Mouse (Mus musculus): ENCODE data around the gene Itk.
A peak's percentile ranks its signal among the peaks of the same experiment; 100 is the strongest.

The Itk gene

GRCm38 (mm10) chr11:46360991-46361665 lies 28.2 kb downstream of the Itk start:
- no peak for DNase-seq (ENCODE audit: low read depth, low spot score)

DNA sequence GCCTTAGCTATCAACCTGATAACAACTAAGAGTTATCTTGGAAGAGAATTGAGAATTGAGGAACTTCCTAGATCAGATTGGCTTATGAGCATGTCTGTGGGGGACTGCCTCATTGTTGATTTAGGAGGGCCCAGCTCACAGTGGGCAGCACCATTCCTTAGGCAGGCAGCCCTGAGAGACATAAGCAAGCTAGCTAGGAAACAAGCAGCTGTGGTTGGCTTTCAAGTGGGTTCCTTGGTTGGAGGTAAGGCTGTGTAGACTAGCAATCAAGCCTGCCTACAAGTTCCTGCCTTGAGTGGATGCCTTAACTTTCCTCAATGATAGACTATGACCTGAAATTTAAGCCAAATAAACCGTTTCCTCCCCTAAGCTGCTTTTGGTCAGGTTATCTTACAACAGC lies 30.9 kb downstream of the Itk start:
- no peak for DNase-seq (ENCODE audit: low read depth, low spot score)

DNA sequence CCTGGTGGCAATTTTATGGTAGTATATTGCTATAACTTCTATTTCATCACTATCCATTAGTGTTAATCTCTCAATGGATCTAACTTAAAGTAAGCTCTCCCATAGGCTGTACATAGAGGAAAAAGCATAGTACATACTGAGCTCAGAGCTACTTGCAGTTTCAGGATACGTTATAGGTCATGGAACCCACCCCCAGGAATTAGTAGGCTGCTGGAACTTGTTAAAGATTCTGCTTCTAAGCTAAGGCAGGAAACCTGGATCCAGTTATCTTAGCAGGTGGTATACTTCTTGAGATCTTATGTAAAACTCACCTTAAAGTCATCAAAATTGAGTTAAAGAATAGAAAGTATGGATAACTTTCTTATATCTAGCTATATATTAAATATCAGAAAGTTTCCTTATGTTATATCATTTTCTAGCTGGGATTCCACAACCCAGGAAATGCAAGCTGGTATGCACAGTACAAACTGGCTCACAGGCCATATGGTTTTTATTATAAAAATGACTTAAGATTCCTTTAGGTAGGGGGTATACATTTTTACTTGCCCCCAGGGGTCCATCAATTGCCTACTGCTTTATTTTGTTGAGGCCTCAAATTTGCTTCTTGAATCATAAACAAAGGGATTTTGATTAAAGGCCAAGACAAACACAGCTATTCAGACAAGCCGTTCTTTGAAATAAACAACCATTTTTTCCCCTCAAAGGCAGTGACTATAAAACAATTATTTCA lies 39.5 kb downstream of the Itk start:
- DNase-seq (ENCODE audit: low read depth, low spot score) = no peak

GRCm38 (mm10) chr11:46348416-46348815 lies 40.9 kb downstream of the Itk start:
- DNase-seq (ENCODE audit: low read depth, low spot score) = no peak

GRCm38 (mm10) chr11:46347756-46348155 lies 41.6 kb downstream of the Itk start:
- no peak for DNase-seq (ENCODE audit: low read depth, low spot score)

GRCm38 (mm10) chr11:46343886-46344546 lies 45.3 kb downstream of the Itk start:
- DNase-seq (ENCODE audit: low read depth, low spot score) = no peak

DNA sequence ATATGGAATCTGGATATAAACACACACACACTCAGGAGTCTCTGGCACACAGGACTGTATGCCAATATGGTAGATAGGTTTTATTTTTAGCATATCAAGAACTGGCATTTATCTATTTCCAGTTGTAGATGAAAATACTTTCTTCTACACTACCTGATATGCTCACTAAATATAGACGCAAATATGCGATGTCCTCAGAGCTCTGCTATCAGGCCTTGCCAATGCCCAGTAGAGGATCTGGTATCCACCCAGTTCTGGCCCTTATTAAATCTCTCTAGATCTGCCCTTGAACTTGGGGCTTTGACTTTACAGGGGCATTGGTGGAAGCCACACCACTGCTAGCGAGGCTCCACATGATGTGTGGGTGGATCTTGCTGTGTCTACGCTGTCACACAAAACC lies 47.4 kb downstream of the Itk start:
- no peak for DNase-seq (ENCODE audit: low read depth, low spot score)

- no peak for DNase-seq (ENCODE audit: low read depth, low spot score)
Observed at GRCm38 (mm10) chr11:46336020-46336419, 53.3 kb downstream of the Itk start.

DNA sequence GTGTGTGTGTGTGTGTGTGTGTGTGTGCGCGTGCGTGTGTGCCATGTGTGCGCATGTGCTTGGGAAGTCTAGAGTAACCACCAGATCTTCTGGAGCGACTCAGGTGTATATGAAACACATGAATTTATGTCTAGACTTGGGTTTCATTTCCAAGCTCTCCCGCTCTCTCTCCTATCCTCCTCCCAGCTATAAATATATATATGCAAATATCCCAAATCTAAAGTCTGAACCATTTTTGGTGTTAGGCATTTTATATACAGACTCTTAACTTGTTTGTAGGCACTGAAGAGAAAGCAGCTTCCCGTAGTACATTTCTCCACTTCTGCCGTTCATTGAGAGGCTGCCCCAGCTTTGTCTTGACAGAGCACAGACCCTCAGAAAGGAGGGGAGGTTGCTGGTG lies 57.1 kb downstream of the Itk start:
- DNase-seq (ENCODE audit: low read depth, low spot score) = no peak

- no peak for DNase-seq (ENCODE audit: low read depth, low spot score)
Observed at GRCm38 (mm10) chr11:46326271-46327015, 62.9 kb downstream of the Itk start.

- no peak for DNase-seq (ENCODE audit: low read depth, low spot score)
Observed at GRCm38 (mm10) chr11:46321559-46321958, 67.8 kb downstream of the Itk start.

DNA sequence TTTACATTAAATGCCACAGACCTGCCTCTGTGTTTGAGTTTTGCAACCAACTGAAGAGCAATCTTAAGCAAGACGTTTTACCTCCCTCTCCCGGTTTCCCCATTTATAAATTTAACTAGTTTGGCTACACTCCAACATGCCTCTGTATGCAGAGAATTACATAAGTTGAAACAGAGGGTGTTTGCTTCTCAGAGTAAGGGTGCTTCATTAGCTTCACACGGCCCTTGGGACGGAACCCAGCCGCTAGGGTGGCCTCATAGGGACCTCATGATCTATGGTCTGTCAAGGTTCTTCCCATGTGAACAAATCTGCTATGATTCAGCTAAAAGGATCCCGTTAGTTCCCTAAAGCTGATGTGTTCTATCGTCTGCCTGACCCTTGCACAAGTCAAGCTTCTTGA lies 74.8 kb downstream of the Itk start:
- DNase-seq (ENCODE audit: low read depth, low spot score) = no peak

GRCm38 (mm10) chr11:46313851-46314250 lies 75.5 kb downstream of the Itk start:
- DNase-seq (ENCODE audit: low read depth, low spot score) = no peak

- DNase-seq (ENCODE audit: low read depth, low spot score) = peak; percentile 20
Observed at GRCm38 (mm10) chr11:46312523-46313035, 76.7 kb downstream of the Itk start, which contains the start of gene Cyfip2. TSS of gene Cyfip2 (minus strand) at chr11:46312859.

- DNase-seq (ENCODE audit: low read depth, low spot score) = peak; percentile 34
Observed at GRCm38 (mm10) chr11:46311703-46312522, 77.4 kb downstream of the Itk start.

GRCm38 (mm10) chr11:46311181-46311702 lies 78.1 kb downstream of the Itk start:
- DNase-seq (ENCODE audit: low read depth, low spot score) = no peak

DNA sequence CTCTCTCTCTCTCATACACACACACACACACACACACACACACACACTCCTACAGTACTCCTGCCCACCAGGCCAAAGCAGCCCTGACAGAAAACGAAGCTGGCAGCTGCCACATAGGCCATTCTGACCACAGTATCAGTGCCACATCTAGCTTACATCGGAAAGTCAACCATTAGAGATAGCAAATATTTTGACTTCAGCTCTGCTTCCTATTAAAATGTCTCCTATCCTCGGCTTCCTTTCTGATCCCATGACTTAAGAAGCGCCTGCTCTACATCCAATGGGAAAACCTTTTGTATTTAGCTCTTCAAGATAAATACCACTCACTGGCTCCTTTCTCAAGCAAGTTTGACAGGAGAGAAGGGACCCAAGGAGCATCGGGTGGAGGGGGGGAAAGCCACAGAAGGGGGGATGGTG lies 78.7 kb downstream of the Itk start:
- no peak for DNase-seq (ENCODE audit: low read depth, low spot score)

DNA sequence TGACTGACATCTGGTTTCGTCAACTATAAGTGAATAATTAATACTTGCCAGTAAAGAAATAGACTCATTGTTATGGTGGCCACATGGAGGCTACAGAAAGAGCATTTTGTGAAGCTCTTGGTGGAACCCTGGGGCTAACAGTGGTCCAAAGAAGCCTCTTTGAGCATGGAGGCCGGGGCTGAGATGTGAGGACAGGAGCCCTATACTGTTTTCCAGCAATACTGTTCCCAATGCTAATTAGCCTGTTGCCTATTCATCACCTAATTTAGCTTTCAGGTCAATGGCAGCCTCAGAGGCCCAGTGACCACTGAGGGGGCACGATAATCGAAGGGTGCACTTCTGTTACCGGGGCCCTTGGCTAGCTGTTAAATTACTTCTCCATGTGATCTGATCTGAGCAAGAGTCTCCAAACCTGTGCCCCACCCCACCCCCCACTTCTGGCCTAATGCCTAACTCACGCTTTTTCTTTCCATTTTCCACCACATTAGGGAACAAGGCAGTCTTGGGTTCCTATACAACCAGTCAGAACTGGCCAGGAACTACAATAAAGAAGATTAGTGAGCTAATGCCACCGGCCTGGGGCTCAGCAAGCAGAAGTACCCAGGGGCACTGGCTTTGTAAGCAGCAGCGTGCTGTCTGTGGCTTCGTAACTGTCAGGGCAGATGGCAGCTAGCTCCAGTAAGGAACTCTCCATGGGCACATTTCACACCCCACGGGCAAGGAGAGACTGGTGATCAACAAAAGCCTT lies 79.3 kb downstream of the Itk start:
- DNase-seq (ENCODE audit: low read depth, low spot score) = peak; percentile 28

GRCm38 (mm10) chr11:46309111-46309741 lies 80.1 kb downstream of the Itk start:
- DNase-seq (ENCODE audit: low read depth, low spot score) = no peak
